Mouse (Mus musculus) limb, embryonic 11.5 days (tissue): Measurements from ENCODE around the gene Rsl24d1. TPM values are rescaled to one million over a fixed set of nuclear protein-coding genes. Genes with fewer than 3 reads are reported as not detected.

Experiments used
- ATAC-seq: fragments of 200-750 bp; cut with Nextera tagmentation; 2 replicates; pipeline ENCODE4 v1.8.0; 2017; ENCODE audit warnings: low read depth; ENCODE audit not compliant: insufficient number of reproducible peaks, low FRiP score, low TSS enrichment
- DNase-seq: peaks from one replicate; pipeline ENCODE4 v3.0.0-alpha.2; 2015; ENCODE audit warnings: low spot score
- H3K27ac ChIP-seq: fragments of 300-500 bp; sonication (generic); replicated peaks from 2 replicates; pipeline ENCODE4 v1.5.1; 2014; ENCODE audit warnings: low read depth, mild to moderate bottlenecking, low read length
- H3K27me3 ChIP-seq: fragments of 300-500 bp; sonication (generic); 2 replicates; pipeline ENCODE4 v1.6.1; 2014; ENCODE audit warnings: mild to moderate bottlenecking, low read length, mixed read lengths; ENCODE audit not compliant: control insufficient read depth, insufficient read depth
- H3K36me3 ChIP-seq: fragments of 300-500 bp; sonication (generic); 2 replicates; pipeline ENCODE4 v1.6.1; 2014; ENCODE audit warnings: mild to moderate bottlenecking, low read length, moderate library complexity, mixed read lengths; ENCODE audit not compliant: control insufficient read depth, insufficient read depth
- H3K4me1 ChIP-seq: fragments of 300-500 bp; sonication (generic); 2 replicates; pipeline ENCODE4 v1.6.1; 2014; ENCODE audit warnings: low read length, mixed read lengths; ENCODE audit not compliant: control insufficient read depth, insufficient read depth
- H3K4me2 ChIP-seq: fragments of 300-500 bp; sonication (generic); 2 replicates; pipeline ENCODE4 v1.6.1; 2014; ENCODE audit warnings: low read depth, mild to moderate bottlenecking, moderate library complexity; ENCODE audit not compliant: severe bottlenecking
- H3K4me3 ChIP-seq: fragments of 300-500 bp; sonication (generic); 2 replicates; pipeline ENCODE4 v1.5.1; 2014; ENCODE audit warnings: low read depth, low read length
- H3K9ac ChIP-seq: fragments of 300-500 bp; sonication (generic); 2 replicates; pipeline ENCODE4 v1.6.1; 2014; ENCODE audit warnings: mild to moderate bottlenecking, low read length
- H3K9me3 ChIP-seq: fragments of 300-500 bp; sonication (generic); 2 replicates; pipeline ENCODE4 v1.6.1; 2016; ENCODE audit warnings: low read length; ENCODE audit not compliant: control insufficient read depth
- WGBS: fragments of 180-500 bp; shearing (Covaris S2); extraction: QIAGEN DNeasy Blood & Tissue Kit; methylation state at CpG from one replicate; pipeline ENCODE4 v1.1.7; 2014; 5-methylcytosine and 5-hydroxymethylcytosine counted together
- polyA plus RNA-seq: library from polyadenylated mRNA; unstranded; fragments of >200 nt; fragmentation: Nextera tagmentation; extraction: Ambion mirVana; gene quantifications from 2 replicates; pipeline ENCODE4 v1.2.1, GENCODE M21; 2014

The Rsl24d1 gene
- polyA plus RNA-seq: 168 and 180 TPM in 2 replicates

GRCm38 (mm10) chr9:73112919-73113906, at the start of gene Rsl24d1:
Rsl24d1 (plus strand) TSS chr9:73113426.
- no peaks in the 10 kb centered on the region for H3K27me3 ChIP-seq
- under 1% methylated on average over 64 of the region's 64 CpGs for WGBS

GRCm38 (mm10) chr9:73063621-73064290, 49.5 kb upstream of the Rsl24d1 start:
- Histone ChIP-seq H3K9me3 (no peaks in the 10 kb centered on the region), H3K27me3 (no peaks in the 10 kb centered on the region), H3K4me1 (peaks cover 13% of the 10 kb centered on the region; the same call in 1 of the 2 replicates), H3K36me3 (no peaks in the 10 kb centered on the region), H3K27ac (peak overlapping the region; percentile 58), H3K4me3 (peak overlapping the region; percentile 20; the same call in 1 of the 2 replicates), H3K4me2 (peak overlapping the region; percentile 47), H3K9ac (0 out of 2 replicates have a peak overlapping the region, but pooled peaks have one; percentile 24)
- DNase-seq (peak; percentile 65), ATAC-seq (peak; percentile 81)
- WGBS: 7% methylated on average over 15 of the region's 15 CpGs

More at GRCm38 (mm10) chr9:73112919-73113906, at the start of gene Rsl24d1:
- Histone ChIP-seq H3K4me2 (peak within 1 kb of the TSS; percentile 52), H3K9ac (peak within 1 kb of the TSS; percentile 70), H3K9me3 (no peaks in the 10 kb centered on the region), H3K4me1 (no peaks in the 10 kb centered on the region), H3K36me3 (peaks cover 7% of the 10 kb centered on the region; the same call in 1 of the 2 replicates), H3K27ac (peak within 1 kb of the TSS; percentile 56; the same call in 1 of the 2 replicates), H3K4me3 (peak within 1 kb of the TSS; percentile 96)
- peak; percentile 96 for ATAC-seq
- peak; percentile 85 for DNase-seq

GRCm38 (mm10) chr9:73067086-73067485, 46.1 kb upstream of the Rsl24d1 start:
- Histone ChIP-seq H3K9me3 (no peaks in the 10 kb centered on the region), H3K27me3 (no peaks in the 10 kb centered on the region), H3K9ac (no peak overlapping the region), H3K27ac (0 out of 2 replicates have a peak overlapping the region, but pooled peaks have one; percentile 47), H3K4me3 (no peak overlapping the region), H3K4me1 (peaks cover 13% of the 10 kb centered on the region; the same call in 1 of the 2 replicates), H3K4me2 (peak overlapping the region; percentile 36; the same call in 1 of the 2 replicates), H3K36me3 (no peaks in the 10 kb centered on the region)
- ATAC-seq: peak; percentile 28; the same call in 1 of the 2 replicates
- no peak for DNase-seq
- 26% methylated on average over 10 of the region's 10 CpGs for WGBS

GRCm38 (mm10) chr9:73068230-73068679, 45.0 kb upstream of the Rsl24d1 start:
- ATAC-seq (no peak), DNase-seq (no peak)
- WGBS: 46% methylated on average over 6 of the region's 6 CpGs
- H3K4me1 ChIP-seq: peaks cover 13% of the 10 kb centered on the region; the same call in 1 of the 2 replicates
- no peaks in the 10 kb centered on the region for H3K27me3 ChIP-seq
- no peak overlapping the region for H3K9ac ChIP-seq
- H3K4me2 ChIP-seq: no peak overlapping the region
- H3K4me3 ChIP-seq: no peak overlapping the region
- H3K27ac ChIP-seq: no peak overlapping the region
- no peaks in the 10 kb centered on the region for H3K9me3 ChIP-seq
- no peaks in the 10 kb centered on the region for H3K36me3 ChIP-seq

- no peak overlapping the region for H3K9ac ChIP-seq
- no peak overlapping the region for H3K4me2 ChIP-seq
- H3K27me3 ChIP-seq: no peaks in the 10 kb centered on the region
- H3K9me3 ChIP-seq: no peaks in the 10 kb centered on the region
- DNase-seq (no peak), ATAC-seq (no peak)
- no peaks in the 10 kb centered on the region for H3K36me3 ChIP-seq
- H3K4me3 ChIP-seq: no peak overlapping the region
- peaks cover 9% of the 10 kb centered on the region; the same call in 1 of the 2 replicates for H3K4me1 ChIP-seq
- no peak overlapping the region for H3K27ac ChIP-seq
- WGBS: 82% methylated on average over 6 of the region's 6 CpGs
Measured at GRCm38 (mm10) chr9:73068688-73069087, 44.5 kb upstream of the Rsl24d1 start.

- H3K4me2 ChIP-seq: no peak overlapping the region
- ATAC-seq: no peak
- H3K36me3 ChIP-seq: no peaks in the 10 kb centered on the region
- H3K4me1 ChIP-seq: peaks cover 4% of the 10 kb centered on the region; the same call in 1 of the 2 replicates
- no peak overlapping the region for H3K27ac ChIP-seq
- H3K27me3 ChIP-seq: no peaks in the 10 kb centered on the region
- no peaks in the 10 kb centered on the region for H3K9me3 ChIP-seq
- no peak overlapping the region for H3K9ac ChIP-seq
- WGBS: 76% methylated on average over 10 of the region's 10 CpGs
- H3K4me3 ChIP-seq: no peak overlapping the region
- DNase-seq: no peak
Measured at GRCm38 (mm10) chr9:73070971-73071659, 42.1 kb upstream of the Rsl24d1 start.

GRCm38 (mm10) chr9:73072426-73072825, 40.8 kb upstream of the Rsl24d1 start:
- Histone ChIP-seq H3K9ac (no peak overlapping the region), H3K9me3 (no peaks in the 10 kb centered on the region), H3K4me1 (no peaks in the 10 kb centered on the region; the same call in 1 of the 2 replicates), H3K4me3 (no peak overlapping the region), H3K27me3 (no peaks in the 10 kb centered on the region), H3K4me2 (no peak overlapping the region), H3K36me3 (no peaks in the 10 kb centered on the region), H3K27ac (no peak overlapping the region)
- DNase-seq (no peak), ATAC-seq (no peak)
- WGBS: 85% methylated on average over 8 of the region's 8 CpGs
